Mouse (Mus musculus): ENCODE results near the gene Avpr1a.

The Avpr1a gene

DNA sequence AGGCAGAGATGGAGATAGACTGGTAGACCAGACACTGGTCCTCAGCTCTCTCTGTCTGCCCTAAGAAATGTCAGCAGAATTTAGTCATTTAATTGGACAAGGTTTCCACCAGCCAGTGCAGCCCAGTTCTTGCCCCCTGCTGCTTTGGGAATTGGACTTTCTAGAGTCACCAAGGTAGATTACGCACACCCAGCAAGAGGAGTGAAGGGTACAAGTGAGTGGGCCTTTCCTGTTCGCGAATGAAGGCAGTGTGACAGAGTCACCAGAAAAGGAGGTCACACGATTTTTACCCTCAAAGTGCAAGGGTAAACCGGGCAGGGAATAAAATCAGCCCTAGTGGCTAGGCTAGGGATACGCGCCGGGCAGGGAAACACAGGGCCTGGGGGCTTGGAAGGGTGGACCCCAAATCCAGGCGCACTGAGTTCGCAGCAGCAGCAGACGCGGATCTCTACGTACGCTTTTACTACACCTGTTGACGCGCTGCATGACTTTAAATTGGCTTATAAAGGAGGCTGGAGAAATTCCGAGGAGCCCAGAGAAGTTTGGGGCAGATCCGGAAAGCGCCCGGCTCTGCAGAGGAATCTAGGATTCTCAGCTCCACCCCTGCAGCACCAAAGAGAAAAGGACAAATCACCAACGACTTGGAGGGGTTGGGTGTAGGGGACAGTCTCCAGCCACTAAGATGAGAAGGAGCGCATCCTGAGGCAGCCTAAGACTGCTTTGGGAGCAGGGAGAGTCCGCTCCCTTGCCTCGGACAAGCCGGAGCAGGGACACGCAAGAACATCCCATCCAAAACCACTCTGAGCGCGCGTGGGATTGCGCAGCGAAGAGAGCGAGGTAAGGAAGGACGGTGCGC lies at the start of gene Avpr1a:
Avpr1a (plus strand) TSS at position 639 of the 856 bp plus-strand sequence.
- no peak for DNase-seq (ENCODE audit: low spot score)

DNA sequence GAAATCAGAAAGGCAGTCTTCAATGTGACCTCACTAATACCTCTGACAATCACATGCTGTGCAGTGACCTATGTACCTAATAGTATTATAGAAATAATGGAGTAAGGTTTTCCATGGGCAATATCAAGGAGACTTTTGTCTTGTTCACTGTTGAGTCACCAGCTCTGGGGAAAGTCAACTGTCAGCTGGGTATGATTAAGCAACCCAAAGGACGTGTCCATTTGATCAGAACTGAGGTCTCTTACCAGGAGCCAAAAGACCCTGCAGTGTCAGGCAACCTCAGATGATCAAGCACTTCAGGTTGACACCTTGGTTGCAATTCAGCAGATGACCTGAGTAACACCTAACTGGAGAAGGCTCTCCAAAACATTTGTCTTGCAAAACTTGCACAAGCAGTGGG lies 46.0 kb upstream of the Avpr1a start:
- no peak for DNase-seq (ENCODE audit: low spot score)

DNA sequence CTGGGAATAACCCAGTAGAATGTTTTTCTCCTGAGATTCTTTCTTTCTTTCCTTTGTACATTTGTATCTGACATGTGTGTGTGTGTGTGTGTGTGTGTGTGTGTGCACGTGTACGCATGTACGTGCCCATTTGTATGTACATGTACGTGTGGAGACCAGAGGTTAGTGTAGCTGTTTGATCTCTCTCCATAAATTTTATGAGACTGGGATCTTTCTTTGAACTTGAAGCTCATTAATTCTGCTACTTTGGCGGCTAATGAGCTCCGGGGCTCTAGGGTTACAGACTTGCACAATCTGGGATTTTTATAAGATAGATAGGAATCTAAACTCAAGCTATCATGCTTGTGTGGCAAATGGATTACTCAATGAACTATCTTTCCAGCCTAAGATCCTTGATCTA lies 42.0 kb upstream of the Avpr1a start:
- no peak for DNase-seq (ENCODE audit: low spot score)

DNA sequence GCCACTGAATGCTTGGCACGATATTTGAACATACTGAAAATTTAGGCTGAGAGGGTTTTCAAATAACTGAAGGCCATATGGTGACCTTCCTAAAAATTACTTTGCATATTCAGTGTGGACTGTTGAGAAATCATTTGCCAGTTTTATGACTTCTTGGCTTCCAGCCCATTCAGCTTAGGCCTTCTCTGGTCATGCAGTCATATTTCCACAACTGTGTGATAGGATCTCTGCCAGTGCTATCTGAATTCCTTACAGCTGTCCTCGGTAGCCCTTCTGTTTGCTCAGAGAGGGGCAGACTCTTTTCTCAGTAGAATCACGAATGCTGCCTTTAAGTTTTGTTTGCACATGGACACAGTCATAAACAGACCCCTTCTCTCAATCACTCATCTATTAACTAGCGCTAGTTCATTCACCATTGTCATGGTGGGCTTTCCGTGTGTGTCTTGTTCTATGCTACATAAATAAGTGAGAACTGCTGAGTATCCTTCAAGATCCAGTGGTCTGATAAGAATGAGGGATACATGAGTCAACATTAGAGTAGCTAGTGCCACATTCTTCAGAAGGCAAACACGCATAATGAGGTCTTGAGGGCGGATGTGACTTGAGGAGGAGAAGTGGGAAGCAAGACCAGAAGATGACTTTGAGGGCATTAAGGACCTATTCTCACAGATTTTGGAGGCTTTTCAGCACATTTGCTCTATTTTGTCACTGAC lies 39.4 kb upstream of the Avpr1a start:
- peak; percentile 7 for DNase-seq (ENCODE audit: low spot score)

DNA sequence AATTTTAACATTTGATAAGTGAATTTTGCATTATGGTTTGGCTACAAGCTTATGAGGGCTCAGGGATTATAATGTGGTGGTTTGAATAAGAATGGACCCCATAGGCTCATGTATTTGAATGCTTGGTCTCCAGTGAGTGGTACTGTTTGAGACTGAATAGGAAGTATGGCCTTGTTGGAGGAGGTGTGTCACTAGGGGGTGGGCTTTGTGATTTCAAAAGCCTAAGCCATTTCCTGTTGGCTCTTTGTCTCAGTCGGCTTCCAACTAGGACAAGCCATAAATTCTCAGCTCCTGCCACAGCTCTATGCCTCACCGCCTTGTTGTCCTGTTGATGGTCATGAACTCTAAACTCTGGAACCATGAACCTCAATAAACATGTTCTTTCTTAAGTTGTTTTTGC lies 37.5 kb upstream of the Avpr1a start:
- DNase-seq (ENCODE audit: low spot score), result no peak

DNA sequence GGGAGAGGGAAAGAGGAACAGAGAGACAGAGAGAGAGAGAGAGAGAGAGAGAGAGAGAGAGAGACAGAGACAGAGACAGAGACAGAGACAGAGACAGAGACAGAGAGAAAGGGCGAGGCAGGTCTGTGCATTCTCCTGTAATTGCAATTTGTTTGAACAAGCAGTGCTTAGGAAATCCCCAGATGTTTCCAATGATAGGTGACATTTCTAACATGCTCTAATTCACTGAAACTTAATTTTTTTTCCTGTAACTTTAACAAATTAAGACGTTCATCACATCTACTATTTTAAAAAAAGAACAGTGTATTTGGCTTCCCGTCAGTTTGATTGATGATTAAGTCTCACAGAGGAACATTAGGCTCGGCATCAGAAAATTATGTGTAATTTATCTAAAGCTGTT lies 15.6 kb upstream of the Avpr1a start:
- no peak for DNase-seq (ENCODE audit: low spot score)

DNA sequence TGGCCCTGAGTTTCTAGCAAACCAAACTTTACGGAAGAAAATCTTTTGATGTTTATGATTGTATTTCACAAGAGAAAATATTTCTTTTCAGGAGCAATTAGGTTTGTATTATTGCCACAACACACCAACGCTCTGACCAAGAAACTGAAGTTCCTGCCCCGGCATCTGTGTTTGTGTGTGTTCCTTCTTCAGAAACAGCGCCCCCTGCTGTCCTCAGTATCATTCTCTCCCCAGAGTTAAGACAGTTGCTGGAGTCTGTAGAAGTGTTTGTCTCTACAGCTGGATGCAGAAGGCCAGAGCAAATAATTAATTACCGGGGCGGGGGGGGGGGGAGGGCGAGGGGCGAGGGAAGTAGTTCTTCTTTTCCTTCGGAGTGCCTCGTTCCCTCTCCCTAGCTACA lies 1.0 kb upstream of the Avpr1a start:
- peak; percentile 40 for DNase-seq (ENCODE audit: low spot score)

DNA sequence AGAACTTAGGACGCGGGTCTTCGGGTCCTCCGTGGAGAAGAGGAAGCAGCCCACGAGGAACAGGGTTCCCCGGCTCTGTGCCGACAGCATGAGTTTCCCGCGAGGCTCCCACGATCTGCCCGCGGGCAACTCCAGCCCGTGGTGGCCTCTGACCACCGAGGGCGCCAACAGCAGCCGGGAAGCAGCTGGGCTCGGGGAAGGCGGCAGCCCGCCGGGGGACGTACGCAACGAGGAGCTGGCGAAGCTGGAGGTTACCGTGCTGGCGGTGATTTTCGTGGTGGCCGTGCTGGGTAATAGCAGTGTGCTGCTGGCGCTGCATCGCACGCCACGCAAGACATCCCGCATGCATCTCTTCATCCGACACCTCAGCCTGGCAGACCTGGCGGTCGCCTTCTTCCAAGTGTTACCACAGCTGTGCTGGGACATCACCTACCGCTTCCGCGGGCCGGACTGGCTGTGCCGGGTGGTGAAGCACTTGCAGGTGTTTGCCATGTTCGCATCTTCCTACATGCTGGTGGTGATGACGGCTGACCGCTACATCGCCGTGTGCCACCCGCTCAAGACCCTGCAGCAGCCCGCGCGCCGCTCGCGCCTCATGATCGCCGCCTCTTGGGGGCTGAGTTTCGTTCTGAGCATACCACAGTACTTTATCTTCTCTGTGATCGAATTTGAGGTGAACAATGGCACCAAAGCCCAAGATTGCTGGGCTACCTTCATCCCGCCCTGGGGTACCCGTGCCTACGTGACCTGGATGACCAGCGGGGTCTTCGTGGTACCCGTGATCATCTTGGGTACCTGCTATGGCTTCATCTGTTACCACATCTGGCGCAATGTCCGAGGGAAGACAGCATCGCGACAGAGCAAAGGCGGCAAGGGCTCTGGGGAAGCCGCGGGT lies 665 bp downstream of the Avpr1a start:
- DNase-seq (ENCODE audit: low spot score), result peak; percentile 12

DNA sequence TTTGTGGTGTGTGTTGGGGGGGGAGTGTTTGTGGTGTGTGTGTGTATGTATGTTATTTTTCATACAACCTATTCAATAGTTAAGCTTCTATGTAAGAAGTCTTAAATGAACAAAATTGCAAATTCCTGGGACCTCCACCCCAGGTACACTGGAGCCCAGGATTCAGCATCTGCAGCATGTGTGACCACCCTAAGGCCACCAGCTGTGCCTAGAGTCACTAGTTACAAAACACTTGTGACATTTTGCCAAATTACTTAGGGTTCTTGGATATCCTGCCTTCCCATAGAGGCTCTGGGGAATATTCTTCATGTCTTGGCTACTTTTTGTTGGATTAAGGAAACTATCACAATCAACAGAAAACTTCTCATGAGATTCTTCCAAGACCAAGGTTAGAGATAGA lies 1.6 kb downstream of the Avpr1a start:
- DNase-seq (ENCODE audit: low spot score), result no peak

DNA sequence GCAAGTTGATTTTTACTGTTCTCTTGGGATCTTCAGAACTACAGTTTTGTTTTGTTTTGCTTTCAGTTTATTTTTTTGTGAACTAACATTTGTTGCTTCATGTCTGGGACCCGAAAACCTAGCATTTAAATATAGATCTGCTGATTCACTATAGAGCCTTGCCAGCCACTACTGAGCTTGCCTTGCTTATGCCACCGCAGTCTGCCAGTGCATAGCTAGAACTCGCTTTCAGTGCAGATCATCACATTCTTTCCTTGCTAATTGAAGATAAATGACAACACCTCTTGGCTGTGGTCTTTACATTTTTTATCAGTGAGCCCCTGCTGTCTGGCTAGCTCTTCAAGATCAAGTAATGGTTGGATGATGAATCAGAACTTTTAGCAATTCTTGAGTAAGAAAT lies 5.2 kb downstream of the Avpr1a start:
- no peak for DNase-seq (ENCODE audit: low spot score)

DNA sequence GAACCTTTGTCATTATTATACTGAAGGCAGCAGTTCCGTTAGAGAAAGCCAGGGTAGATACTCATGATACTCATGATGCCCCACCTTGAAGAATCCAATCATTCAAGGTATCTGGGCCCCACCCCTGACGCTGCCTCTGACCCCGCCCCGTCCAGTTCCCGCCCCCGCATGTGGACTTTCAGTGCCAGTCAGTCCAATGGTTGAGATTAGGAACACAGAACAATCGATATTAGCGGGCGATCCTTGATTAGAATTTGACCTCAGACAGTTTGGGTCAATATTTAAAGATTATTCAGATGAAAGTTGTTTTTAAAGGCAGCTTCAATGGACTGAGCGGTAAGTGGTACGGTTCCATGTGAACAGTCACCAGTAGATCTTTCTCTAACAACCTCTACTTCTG lies 7.5 kb downstream of the Avpr1a start:
- no peak for DNase-seq (ENCODE audit: low spot score)

DNA sequence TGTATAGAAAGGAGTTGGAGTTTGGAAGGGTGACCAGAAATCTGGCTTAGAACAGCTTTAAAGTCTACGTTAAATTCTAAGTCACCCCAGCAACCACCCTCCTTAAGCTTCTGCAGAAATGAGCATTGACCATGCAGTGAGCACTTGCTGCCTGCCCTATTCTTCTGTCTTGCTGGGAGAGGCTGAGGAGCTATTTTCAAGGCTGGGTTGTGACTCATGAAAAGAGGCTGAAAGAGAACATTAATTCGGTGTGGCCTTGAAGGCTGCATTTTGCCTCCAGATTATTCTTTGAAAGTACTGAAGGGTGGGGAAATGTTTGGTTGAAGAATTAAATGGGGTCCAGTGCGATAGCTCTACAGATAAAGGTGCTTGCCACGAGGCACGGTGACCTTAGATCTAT lies 28.5 kb downstream of the Avpr1a start:
- DNase-seq (ENCODE audit: low spot score), result no peak

DNA sequence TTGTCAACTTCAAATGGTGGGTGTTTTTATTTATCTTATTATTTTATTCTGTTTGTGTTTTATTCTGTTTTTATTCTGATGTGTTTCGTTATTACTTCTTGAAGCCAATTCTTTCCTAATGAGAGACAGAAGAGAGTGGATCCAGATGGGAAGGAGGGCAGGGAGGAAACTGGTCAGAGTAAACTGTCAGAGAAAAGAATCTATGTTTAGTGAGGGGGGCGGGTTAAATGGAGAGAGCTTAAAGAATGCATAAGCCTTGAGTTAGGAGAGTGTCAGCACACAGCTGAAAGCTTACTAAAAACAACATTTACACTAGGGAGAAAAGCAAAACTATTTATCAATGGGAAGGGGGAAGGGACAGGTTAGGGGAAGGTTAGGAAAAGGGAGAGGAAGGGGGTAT lies 50.3 kb downstream of the Avpr1a start:
- no peak for DNase-seq (ENCODE audit: low spot score)

DNA sequence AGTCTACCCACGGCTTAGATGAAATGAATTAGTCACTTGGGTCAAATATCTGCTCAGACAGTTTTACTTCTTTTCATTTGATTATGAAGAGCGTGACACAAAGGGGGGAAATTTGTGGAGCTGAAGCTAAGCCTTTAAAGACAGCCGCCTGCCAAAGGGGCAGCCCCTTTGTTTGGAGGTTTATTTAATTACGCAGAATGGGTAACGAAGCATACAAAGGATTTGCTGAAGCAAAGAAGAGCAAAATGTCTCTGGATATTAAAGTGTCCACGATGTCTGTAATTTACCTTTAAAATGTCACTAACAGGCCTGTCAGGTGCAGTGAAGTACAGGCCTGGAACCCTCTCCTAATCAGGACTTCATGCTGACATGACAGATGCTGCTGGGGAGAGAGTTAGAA lies 51.0 kb downstream of the Avpr1a start:
- DNase-seq (ENCODE audit: low spot score), result no peak

Measured in yolk sac, embryonic 10.5 days (tissue).